Mouse (Mus musculus): ENCODE results near the gene Ube2l3. TPM values are rescaled to one million over a fixed set of nuclear protein-coding genes. Genes with fewer than 3 reads are reported as not detected.

Ube2l3 gene
- 64.6 and 73.6 TPM in 2 replicates for polyA plus RNA-seq (2012; rRNA removed)

DNA sequence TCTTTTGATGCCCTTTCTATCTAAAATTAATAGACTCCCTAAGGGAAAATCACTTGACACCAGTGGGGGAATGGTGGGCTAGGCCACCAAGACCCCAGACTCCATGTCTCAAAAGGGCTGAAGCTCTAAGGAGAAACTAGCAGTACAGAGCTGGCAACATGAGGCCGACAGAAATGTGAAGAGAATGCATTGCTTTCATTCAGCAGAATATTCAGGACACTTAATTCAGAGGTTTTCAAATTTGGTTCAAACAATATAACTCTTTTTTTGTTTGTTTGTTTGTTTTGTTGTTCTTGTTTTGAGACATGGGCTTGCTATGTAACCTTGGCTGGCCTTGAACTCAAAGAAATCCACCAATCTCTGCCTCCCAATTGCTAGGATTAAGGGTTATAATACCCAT, at the start of gene Ube2l3:
Gene Ube2l3 (minus strand): TSS at position 101 of the 400 bp plus-strand sequence.
- Histone ChIP-seq H3K4me3 (ENCODE audit: insufficient read depth, low read depth, low read length) (peak within 1 kb of the TSS; percentile 70), H3K4me1 (ENCODE audit: control insufficient read depth, insufficient read depth, low read length) (peaks cover 11% of the 10 kb centered on the region; the same call in 1 of the 2 replicates), H3K36me3 (ENCODE audit: control insufficient read depth, insufficient read depth, low read length) (no peaks in the 10 kb centered on the region), H3K27ac (ENCODE audit: insufficient read depth, low read depth, low read length) (no peak within 1 kb of the TSS), H3K27me3 (replicated peaks; ENCODE audit: control insufficient read depth, insufficient read depth, low read length) (no peaks in the 10 kb centered on the region)
- TF ChIP-seq POLR2A (IDR thresholded peaks at IDR 0.05; ENCODE audit: low read depth, low read length) (no peak), CTCF (conservative IDR thresholded peaks at IDR 0.05; ENCODE audit: insufficient read depth, insufficient read length, low read depth, low read length) (no peak)
- DNase-seq = no peak
- WGBS = 100% methylated on average over 1 of the region's 1 CpGs

DNA sequence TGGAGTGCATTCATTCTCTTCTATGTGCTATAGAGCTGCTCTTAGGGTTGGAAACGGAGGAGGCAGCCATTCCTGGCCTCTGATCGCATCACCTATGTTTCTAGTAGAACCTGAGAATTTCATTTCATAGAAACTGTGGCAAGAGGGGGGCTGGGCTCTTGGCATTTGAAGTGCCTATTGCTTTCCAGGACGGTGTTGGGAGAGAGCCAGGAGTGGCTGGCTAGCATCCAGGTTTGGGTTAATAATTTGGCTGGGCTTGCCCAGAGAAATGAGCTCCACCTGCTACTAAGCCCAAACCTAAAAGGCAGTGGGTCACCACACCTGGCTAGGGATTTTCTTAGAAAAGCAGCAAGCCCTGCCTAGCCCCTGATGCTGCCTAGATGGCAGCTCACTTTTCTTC, 49.1 kb upstream of the Ube2l3 start:
- TF ChIP-seq POLR2A (IDR thresholded peaks at IDR 0.05; ENCODE audit: low read depth, low read length) (no peak), CTCF (conservative IDR thresholded peaks at IDR 0.05; ENCODE audit: insufficient read depth, insufficient read length, low read depth, low read length) (no peak)
- DNase-seq = peak; percentile 97
- Histone ChIP-seq H3K27me3 (replicated peaks; ENCODE audit: control insufficient read depth, insufficient read depth, low read length) (no peaks in the 10 kb centered on the region), H3K36me3 (ENCODE audit: control insufficient read depth, insufficient read depth, low read length) (no peaks in the 10 kb centered on the region), H3K4me3 (ENCODE audit: insufficient read depth, low read depth, low read length) (no peak overlapping the region), H3K4me1 (ENCODE audit: control insufficient read depth, insufficient read depth, low read length) (peaks cover 9% of the 10 kb centered on the region; the same call in 1 of the 2 replicates), H3K27ac (ENCODE audit: insufficient read depth, low read depth, low read length) (no peak overlapping the region)
- 27% methylated on average over 3 of the region's 3 CpGs for WGBS

DNA sequence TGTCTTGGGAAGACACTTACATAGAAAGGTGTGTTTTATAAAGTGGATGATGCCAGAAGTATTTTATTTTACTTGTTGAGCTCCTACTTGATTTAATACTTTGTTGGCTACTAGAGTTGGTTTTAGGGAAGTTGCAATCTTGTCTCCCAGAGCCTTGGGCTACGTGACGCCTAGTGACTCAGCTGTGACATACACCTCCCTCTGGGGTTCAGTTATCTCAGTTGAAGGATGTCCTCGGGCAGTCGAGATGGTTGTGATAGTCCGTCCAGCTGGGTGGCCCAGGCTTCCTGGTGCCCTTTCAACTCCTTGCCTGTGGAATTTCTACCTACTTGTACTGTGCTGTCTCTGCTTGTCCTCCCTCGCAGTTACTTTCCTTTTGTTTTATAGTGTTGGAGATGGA, 46.7 kb upstream of the Ube2l3 start:
- no peak overlapping the region for H3K27ac ChIP-seq (ENCODE audit: insufficient read depth, low read depth, low read length)

DNA sequence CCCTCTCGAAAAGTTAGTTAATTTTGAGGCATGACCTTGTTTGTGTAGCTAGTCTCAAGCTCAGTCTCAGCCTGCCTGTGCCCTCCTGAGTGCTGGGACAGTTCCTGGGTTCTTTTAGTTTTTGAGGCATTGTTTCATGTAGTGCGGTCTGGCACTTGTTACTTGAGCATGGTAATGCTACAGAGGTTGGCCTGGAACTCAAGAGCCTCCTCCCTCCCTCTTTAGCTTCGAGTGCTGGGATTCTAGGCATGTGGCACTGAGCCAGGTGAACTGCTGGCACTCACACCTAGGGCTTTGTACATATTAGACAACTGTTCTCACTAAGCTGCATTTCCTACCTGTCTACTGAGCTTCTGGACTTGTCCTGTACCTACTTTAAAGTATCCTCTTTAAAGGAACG, 45.3 kb upstream of the Ube2l3 start:
- H3K36me3 ChIP-seq (ENCODE audit: control insufficient read depth, insufficient read depth, low read length) = no peaks in the 10 kb centered on the region
- DNase-seq = peak; percentile 87
- no peaks in the 10 kb centered on the region for H3K27me3 ChIP-seq (replicated peaks; ENCODE audit: control insufficient read depth, insufficient read depth, low read length)

More for the DNA sequence above, 46.7 kb upstream of the Ube2l3 start:
- WGBS = 53% methylated on average over 6 of the region's 6 CpGs
- DNase-seq = no peak
- no peaks in the 10 kb centered on the region for H3K36me3 ChIP-seq (ENCODE audit: control insufficient read depth, insufficient read depth, low read length)
- TF ChIP-seq CTCF (conservative IDR thresholded peaks at IDR 0.05; ENCODE audit: insufficient read depth, insufficient read length, low read depth, low read length) = no peak
- TF ChIP-seq POLR2A (IDR thresholded peaks at IDR 0.05; ENCODE audit: low read depth, low read length) = no peak
- no peak overlapping the region for H3K4me3 ChIP-seq (ENCODE audit: insufficient read depth, low read depth, low read length)
- no peaks in the 10 kb centered on the region for H3K27me3 ChIP-seq (replicated peaks; ENCODE audit: control insufficient read depth, insufficient read depth, low read length)
- peaks cover 9% of the 10 kb centered on the region; the same call in 1 of the 2 replicates for H3K4me1 ChIP-seq (ENCODE audit: control insufficient read depth, insufficient read depth, low read length)

DNA sequence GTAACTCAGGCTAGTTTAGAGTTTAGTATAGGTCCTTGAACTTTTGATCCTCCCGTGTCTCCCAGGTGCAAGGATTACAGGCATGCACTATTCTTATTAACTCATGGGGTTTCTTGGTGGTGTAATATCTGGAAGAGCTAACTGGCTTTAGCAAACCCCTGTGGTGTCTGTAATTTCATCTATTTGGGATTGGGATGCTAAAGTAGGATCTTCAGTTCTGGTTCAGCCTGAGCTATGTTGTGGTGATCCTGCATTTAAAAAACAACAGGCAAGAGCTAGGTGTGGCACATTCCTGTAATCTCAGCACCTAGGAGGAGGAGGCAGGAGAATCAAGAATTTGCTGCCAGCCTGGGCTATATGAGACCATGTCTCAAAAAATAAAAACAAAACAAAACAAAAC, 42.5 kb upstream of the Ube2l3 start:
- no peak overlapping the region for H3K27ac ChIP-seq (ENCODE audit: insufficient read depth, low read depth, low read length)
- no peaks in the 10 kb centered on the region for H3K36me3 ChIP-seq (ENCODE audit: control insufficient read depth, insufficient read depth, low read length)
- H3K4me3 ChIP-seq (ENCODE audit: insufficient read depth, low read depth, low read length) = no peak overlapping the region
- peaks cover 5% of the 10 kb centered on the region; the same call in 1 of the 2 replicates for H3K4me1 ChIP-seq (ENCODE audit: control insufficient read depth, insufficient read depth, low read length)
- H3K27me3 ChIP-seq (replicated peaks; ENCODE audit: control insufficient read depth, insufficient read depth, low read length) = no peaks in the 10 kb centered on the region
- TF ChIP-seq POLR2A (IDR thresholded peaks at IDR 0.05; ENCODE audit: low read depth, low read length) = no peak
- no peak for TF ChIP-seq CTCF (conservative IDR thresholded peaks at IDR 0.05; ENCODE audit: insufficient read depth, insufficient read length, low read depth, low read length)
- DNase-seq = no peak
- 54% methylated on average over 1 of the region's 1 CpGs for WGBS

More for the DNA sequence above, 45.3 kb upstream of the Ube2l3 start:
- Histone ChIP-seq H3K27ac (ENCODE audit: insufficient read depth, low read depth, low read length) (no peak overlapping the region), H3K4me1 (ENCODE audit: control insufficient read depth, insufficient read depth, low read length) (peaks cover 9% of the 10 kb centered on the region; the same call in 1 of the 2 replicates), H3K4me3 (ENCODE audit: insufficient read depth, low read depth, low read length) (no peak overlapping the region)
- TF ChIP-seq CTCF (conservative IDR thresholded peaks at IDR 0.05; ENCODE audit: insufficient read depth, insufficient read length, low read depth, low read length) = no peak
- TF ChIP-seq POLR2A (IDR thresholded peaks at IDR 0.05; ENCODE audit: low read depth, low read length) = no peak
- WGBS = 37% methylated on average over 4 of the region's 4 CpGs

DNA sequence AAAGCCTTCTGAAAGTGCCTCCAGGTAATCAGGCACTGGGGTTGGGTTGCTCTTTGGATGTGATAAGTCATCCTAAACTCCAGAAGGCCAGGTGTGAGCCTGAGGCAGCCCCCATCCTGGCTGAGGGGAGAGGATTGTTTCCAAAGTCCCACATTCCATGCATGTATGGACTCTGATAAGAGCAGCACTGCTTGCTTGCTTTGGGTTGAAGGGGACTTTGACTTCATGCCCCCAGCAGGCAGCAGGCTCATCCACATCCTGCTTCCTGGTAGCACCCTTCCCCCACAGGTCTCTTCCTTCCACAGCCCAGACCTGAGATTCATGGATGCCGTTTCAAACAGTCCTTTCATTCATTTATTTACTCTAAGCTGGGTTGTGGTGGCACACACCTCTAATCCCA, 41.3 kb upstream of the Ube2l3 start:
- H3K27ac ChIP-seq (ENCODE audit: insufficient read depth, low read depth, low read length) = no peak overlapping the region
- no peak overlapping the region for H3K4me3 ChIP-seq (ENCODE audit: insufficient read depth, low read depth, low read length)
- DNase-seq = no peak
- WGBS = 22% methylated on average over 1 of the region's 1 CpGs
- no peaks in the 10 kb centered on the region for H3K27me3 ChIP-seq (replicated peaks; ENCODE audit: control insufficient read depth, insufficient read depth, low read length)
- peaks cover 7% of the 10 kb centered on the region; the same call in 1 of the 2 replicates for H3K4me1 ChIP-seq (ENCODE audit: control insufficient read depth, insufficient read depth, low read length)
- no peak for TF ChIP-seq CTCF (conservative IDR thresholded peaks at IDR 0.05; ENCODE audit: insufficient read depth, insufficient read length, low read depth, low read length)
- TF ChIP-seq POLR2A (IDR thresholded peaks at IDR 0.05; ENCODE audit: low read depth, low read length) = no peak
- no peaks in the 10 kb centered on the region for H3K36me3 ChIP-seq (ENCODE audit: control insufficient read depth, insufficient read depth, low read length)

DNA sequence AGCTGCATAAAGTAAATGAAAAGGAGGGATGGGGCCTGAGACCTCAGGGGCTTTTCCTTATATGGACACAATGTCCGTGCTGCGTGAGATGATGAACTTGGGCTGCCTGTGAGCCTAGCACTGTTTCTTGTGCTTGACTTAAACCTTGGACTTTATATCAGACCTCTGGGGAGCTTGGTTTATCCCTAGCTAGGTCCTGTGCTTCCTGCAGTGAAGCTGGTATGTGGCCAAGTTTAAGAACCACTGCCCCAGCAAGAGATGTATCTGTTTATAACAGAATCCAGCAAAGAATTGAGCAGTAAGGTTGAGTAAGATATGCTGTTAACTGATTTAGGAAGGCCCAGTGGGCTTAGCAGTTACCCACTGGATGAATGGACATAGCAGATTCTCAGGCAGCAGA, 37.0 kb upstream of the Ube2l3 start:
- 57% methylated on average over 2 of the region's 2 CpGs for WGBS
- TF ChIP-seq CTCF (conservative IDR thresholded peaks at IDR 0.05; ENCODE audit: insufficient read depth, insufficient read length, low read depth, low read length) (no peak), POLR2A (IDR thresholded peaks at IDR 0.05; ENCODE audit: low read depth, low read length) (no peak)
- no peaks in the 10 kb centered on the region for H3K36me3 ChIP-seq (ENCODE audit: control insufficient read depth, insufficient read depth, low read length)
- peaks cover 6% of the 10 kb centered on the region; the same call in 1 of the 2 replicates for H3K4me1 ChIP-seq (ENCODE audit: control insufficient read depth, insufficient read depth, low read length)
- no peak overlapping the region for H3K4me3 ChIP-seq (ENCODE audit: insufficient read depth, low read depth, low read length)
- DNase-seq = peak; percentile 65
- H3K27ac ChIP-seq (ENCODE audit: insufficient read depth, low read depth, low read length) = no peak overlapping the region
- no peaks in the 10 kb centered on the region for H3K27me3 ChIP-seq (replicated peaks; ENCODE audit: control insufficient read depth, insufficient read depth, low read length)

Data from kidney, adult 2 months (tissue).